Mouse (Mus musculus) embryo, embryonic 10 days (tissue): ENCODE measurements around the gene Lck.

Experiments used
- DNase-seq: peaks from one replicate; pipeline ENCODE4 v3.0.0-alpha.2; 2015; ENCODE audit warnings: low spot score

Gene Lck

DNA sequence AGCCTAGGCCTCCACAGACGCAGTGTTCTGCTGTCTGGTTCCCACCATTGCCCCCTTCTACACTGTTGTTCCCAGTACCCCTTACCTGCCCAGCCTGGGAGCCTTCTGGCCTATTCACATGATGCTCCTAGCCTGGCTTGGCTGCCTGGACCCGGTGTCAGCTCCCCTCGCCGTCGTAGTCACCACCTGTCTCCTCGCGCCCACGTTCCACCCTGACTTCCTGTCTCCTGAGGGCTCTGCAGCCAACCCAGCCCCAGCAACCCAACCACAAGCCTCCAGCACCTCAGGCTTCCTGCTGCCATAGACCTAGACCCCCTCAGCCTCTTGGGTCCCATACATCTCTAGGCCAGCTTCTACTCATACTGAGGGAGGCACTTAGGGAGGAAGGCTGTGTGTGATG, at the start of gene Lck:
Gene Lck, minus strand, starts transcription at position 212 of the 400 bp plus-strand sequence.
- no peak for DNase-seq

DNA sequence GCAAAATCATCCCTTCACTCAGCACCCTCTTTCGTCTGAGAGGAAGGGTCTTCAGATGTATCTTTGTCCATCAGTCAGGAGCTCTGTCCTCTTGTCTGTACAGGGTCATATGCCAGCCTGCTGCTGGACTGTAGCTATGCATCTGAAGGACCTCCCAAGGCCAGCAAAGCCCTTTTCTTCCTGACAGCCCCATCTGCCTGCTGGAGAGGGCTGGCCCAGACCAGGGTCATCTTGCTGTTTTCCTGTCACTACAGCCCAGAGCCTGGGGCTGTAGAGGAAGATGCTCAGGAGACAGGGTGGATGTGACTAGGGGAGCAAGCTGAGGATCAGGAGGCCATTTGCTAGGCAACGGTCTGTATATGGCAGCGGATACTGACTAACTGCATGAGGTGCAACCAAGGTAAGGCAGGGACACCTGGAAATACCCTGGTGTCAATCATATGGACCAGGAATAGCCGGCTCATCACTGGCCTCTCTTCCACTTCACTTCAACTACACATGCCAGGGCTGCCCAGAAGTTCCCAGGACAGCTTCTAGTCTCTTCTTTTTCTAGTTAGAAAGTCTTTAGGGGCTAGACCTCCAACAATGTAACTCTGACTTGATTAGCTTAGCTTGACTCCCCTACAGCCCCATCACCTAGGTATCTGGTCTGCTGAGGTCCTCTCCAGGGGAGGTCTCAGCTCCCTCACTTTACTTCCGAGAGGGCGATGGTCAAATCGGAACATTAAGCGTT, 49.5 kb upstream of the Lck start:
- DNase-seq = no peak

- no peak for DNase-seq
These were observed 48.8 kb upstream of the Lck start for GRCm38 (mm10) chr4:129622120-129622802.

- DNase-seq = no peak
These were observed 47.9 kb upstream of the Lck start for GRCm38 (mm10) chr4:129621283-129621841.

GRCm38 (mm10) chr4:129620419-129621282, 47.2 kb upstream of the Lck start:
- DNase-seq = no peak

GRCm38 (mm10) chr4:129618786-129619691, 45.6 kb upstream of the Lck start, which contains the start of gene Iqcc:
Gene Iqcc, minus strand, starts transcription at chr4:129619099.
- peak; percentile 97 for DNase-seq

DNA sequence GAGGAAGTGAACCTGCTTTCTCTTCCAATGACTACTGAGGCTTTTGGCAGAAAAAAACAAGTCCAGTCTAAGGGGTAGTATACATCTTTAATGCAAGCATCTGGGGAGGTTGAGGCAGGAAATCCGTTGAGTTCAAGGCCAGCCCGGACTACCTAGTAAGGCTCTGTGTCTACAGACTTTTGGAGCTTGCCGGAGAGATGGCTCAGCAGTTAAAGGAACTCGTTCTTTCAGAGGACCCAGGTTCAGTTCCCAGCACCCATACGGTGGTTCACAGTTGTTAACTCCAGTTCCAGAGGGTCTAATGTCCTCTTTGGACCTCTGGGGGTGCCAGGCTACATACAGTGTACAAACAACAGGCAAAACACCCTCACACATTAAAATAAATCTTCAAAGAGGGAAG, 44.6 kb upstream of the Lck start:
- DNase-seq = no peak

- DNase-seq = no peak
These were observed 43.7 kb upstream of the Lck start for GRCm38 (mm10) chr4:129617121-129617641.

GRCm38 (mm10) chr4:129616631-129617030, 43.2 kb upstream of the Lck start:
- no peak for DNase-seq

- no peak for DNase-seq
These were observed 42.4 kb upstream of the Lck start for GRCm38 (mm10) chr4:129615801-129616290.

GRCm38 (mm10) chr4:129614093-129614492, 40.7 kb upstream of the Lck start, which contains the start of gene Dcdc2b:
Gene Dcdc2b, minus strand, starts transcription at chr4:129614257.
- DNase-seq = no peak

GRCm38 (mm10) chr4:129610472-129610871, 37.0 kb upstream of the Lck start:
- DNase-seq = no peak

GRCm38 (mm10) chr4:129610026-129610425, 36.6 kb upstream of the Lck start:
- no peak for DNase-seq

DNA sequence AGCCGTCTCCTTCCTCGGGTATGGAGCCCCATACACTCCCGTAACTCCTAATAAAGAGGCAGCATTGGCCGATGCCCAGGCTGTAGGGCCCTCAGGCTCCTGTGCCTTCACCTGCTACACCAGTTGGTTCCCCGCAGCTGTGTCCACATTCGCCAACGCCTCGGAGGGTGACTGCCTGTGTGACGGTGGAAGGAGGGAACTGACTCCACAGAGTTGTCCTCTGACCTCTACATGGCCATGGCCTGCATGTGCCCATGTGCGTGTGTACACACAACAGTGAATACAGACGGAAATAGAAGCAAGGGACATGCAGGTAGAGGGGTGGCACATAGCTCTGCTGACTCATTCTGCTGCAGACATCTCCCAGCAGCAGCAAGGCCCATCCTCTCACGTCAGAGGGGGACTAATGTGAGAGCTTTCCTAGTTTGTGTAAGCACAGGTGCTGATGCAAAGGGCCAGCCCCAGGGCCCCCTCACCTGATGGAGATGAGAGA, 35.7 kb upstream of the Lck start:
- DNase-seq = no peak

- peak; percentile 95 for DNase-seq
These were observed 35.1 kb upstream of the Lck start for GRCm38 (mm10) chr4:129608426-129609025.

- peak; percentile 90 for DNase-seq
These were observed 27.1 kb upstream of the Lck start, which contains the start of the genes Eif3i and Tmem234 for GRCm38 (mm10) chr4:129600233-129601158. Gene Eif3i, minus strand, starts transcription at chr4:129600648. Gene Tmem234, plus strand, starts transcription at chr4:129600668.

DNA sequence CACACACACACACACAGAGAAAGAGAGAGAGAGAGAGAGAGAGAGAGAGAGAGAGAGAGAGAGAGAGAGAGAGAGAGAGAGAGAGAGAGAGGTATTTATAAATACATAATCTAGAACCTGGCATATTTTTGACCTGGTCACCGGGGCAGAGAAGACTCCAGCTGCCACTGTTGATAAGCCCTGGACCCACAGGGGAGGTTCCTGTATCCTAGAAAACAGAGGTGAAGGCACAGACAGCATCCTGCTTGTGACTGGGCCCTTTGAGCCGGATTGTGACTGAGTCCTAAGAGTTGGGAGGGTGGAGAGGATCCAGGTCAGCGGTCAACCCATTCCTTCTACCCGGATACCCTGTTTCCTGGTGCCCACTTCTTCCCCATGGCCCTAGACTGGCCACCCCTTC, 15.4 kb upstream of the Lck start:
- DNase-seq = no peak

- no peak for DNase-seq
These were observed 13.5 kb upstream of the Lck start for GRCm38 (mm10) chr4:129586943-129587342.

DNA sequence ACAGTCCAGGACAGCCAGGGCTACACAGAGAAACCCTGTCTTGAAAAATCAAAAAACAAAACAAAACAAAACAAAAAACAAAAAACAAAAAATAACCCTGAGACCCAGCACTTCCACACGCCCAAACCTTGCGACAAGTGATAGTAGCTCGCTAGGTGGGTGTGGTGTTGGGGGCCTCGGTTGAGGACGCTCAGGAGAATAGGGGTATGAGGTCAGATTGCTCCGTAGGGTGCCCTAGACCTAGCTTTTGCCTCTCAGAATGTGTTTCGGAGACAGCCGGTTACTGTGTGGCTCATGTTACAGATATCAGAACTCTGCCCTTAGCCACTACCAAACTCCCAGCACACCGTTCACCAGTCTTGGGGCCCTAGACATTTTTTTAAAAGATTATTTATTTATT, 12.3 kb upstream of the Lck start:
- DNase-seq = no peak
